Mouse (Mus musculus): ENCODE measurements around the gene Olfr1012.
"Not testable (repeated sequence)": the region's sequence is repeated elsewhere in the genome, so short reads cannot be mapped to it uniquely, and the experiment has no call there.

The Olfr1012 gene

GRCm38 (mm10) chr2:85762666-85763065 is at the start of gene Olfr1012:
Olfr1012 (minus strand) TSS chr2:85762766.
- DNase-seq: no peak

- no peak for DNase-seq
These were observed 41.9 kb upstream of the Olfr1012 start for GRCm38 (mm10) chr2:85804501-85804900.

GRCm38 (mm10) chr2:85802444-85802843 is 39.9 kb upstream of the Olfr1012 start, which contains the start of gene Olfr1016:
Olfr1016 (minus strand) TSS chr2:85802544.
- no peak for DNase-seq

DNA sequence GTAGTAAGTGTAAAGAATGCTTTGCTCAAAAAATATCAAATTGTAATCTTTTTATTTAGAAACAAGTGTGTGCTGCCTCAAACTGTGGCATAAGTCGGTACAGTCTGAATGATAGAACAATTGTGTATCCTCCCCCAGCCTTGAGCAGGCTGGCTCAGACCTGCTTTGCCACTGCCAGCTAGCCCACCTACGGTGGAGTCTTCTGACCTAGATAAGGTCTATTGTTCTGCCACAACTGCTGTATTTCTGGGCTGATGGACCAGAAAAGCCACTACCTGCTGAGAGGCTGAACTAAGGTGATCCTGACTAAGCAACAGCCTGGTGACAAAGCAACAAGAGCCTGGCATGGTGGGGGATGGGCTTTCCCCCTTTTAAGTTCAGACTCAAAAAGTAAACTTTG is 29.8 kb upstream of the Olfr1012 start:
- peak; percentile 19 for DNase-seq

DNA sequence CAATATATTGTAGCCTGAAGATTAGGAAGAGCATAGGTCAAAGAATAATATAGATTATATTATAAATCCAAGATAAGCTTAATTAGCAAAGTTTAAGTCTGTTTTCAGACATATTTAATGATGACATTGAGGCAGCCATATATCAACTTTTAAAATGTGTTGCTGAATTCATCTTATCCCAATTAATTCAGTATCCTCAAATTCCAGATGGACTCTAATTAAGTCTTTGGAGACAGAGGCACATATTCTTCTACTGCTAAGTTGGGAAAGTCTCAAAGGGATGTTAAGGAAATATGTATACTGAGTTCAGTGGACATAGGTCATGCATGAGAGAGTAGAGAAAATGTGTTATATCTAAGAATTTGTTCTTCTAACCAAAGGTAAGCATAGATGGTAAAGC is 19.2 kb upstream of the Olfr1012 start, which contains the start of gene Olfr1015:
Olfr1015 (plus strand) TSS at position 301 of the 400 bp plus-strand sequence.
- DNase-seq: no peak

GRCm38 (mm10) chr2:85772413-85772812 is 9.8 kb upstream of the Olfr1012 start, which contains the start of gene Olfr1014:
Olfr1014 (plus strand) TSS chr2:85772713.
- DNase-seq: no peak

DNA sequence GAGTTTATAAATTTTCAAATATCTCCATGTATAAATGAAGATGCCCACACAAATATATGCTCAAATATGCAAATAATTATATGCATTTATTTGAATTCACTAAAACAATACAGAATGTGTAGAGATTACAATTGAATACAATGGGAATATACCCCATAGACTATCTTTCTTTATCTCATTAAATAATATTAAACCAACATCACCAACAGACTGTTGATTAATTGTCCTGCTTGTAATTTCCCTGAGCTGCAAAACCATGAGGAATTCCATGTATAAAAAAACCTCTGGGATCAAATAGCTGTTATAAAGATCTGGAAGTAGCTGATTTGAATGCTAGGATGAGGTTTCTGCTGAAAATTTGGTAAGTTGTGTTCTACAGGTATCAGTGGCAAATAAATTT is 4.2 kb upstream of the Olfr1012 start, which contains the start of gene Olfr1013:
Olfr1013 (plus strand) TSS at position 301 of the 400 bp plus-strand sequence.
- no peak for DNase-seq

DNA sequence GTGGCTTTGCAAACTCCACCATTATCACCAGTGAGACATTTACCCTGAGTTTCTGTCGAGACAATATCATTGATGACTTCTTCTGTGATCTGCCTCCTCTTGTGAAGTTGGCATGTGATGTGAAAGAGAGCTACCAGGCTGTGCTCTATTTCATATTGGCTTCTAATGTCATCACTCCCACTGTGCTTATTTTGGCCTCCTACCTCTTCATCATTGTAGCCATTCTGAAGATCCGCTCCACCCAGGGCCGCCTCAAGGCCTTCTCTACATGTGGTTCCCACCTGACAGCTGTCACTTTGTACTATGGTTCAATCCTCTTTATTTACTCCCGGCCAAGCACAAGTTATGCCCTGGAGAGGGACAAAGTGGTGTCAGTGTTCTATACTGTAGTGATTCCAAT is 8.7 kb downstream of the Olfr1012 start:
- DNase-seq: no peak

- DNase-seq: peak; percentile 57
These were observed 36.8 kb downstream of the Olfr1012 start for GRCm38 (mm10) chr2:85725793-85726192.

DNA sequence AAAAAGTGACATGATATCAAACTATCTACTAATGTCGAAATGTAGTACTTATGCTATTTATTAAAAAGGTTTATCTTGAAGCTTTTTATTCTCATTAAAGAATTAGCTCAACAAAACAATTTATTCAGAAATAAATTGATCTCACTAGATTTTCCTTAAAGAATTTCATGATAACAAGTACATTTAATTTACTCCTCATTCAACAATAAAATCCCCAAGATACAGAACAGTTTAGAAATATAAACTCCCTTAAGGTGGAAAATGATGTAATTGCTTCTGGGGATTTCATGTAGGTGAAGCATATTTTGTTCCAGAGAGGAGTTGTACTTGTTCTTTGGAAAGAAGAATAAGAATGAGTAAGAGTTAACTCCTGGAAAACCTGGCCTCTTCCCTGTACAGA is 47.4 kb downstream of the Olfr1012 start, which contains the start of gene Olfr1009:
Olfr1009 (plus strand) TSS at position 301 of the 400 bp plus-strand sequence.
- no peak for DNase-seq

DNA sequence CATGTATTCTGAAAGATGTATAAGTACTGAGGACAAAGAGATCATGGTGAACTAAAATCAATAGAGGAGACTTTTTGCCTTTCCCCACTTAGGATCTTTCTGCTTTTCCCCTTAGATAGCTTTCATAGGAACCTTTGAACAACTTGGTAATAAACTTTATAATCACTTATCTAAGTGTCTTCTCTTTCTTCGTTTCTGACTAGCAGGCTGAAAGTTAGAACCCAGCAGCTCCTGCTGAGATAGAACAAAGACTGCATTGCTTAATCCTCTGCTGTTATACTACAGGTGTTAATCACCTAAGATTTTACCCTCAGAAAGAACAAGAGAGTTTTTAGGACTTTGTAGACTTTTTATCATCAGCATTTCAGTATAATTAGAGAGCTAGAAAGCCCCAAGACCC is 51.4 kb downstream of the Olfr1012 start:
- DNase-seq: no peak

DNA sequence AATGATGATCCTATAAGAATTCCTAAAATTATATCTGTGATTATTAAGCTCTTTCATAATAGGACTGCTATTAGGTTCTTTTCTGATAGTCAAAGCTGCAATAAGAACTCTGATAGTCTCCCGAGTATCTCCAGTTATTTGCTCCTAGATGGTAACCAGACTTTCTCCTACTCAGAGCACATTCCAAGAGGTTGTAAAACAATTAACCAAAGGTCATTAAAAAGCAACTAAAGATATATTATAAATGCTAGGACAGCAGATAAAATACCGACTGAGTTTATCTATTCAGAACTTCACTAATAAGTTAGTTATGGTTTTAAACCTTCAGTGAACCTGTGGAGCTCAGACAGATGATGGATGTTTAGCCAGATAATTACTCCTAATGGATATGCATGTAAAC is 51.9 kb downstream of the Olfr1012 start:
- not testable (repeated sequence) for DNase-seq

All from retina, postnatal 1 day (tissue).